Mouse (Mus musculus) CH12.LX (cell line): Measurements from ENCODE around the gene Ccdc122. TPM values are rescaled to one million over a fixed set of nuclear protein-coding genes. Genes with fewer than 3 reads are reported as not detected.

ENCODE experiments used
- DNase-seq: peaks from one replicate; pipeline ENCODE4 v3.0.0-alpha.2; 2013; ENCODE audit errors: extremely low read depth
- H3K27ac ChIP-seq: 2 replicates; pipeline ENCODE4 v1.5.1; 2012; ENCODE audit warnings: low read depth, mild to moderate bottlenecking, control low read depth, moderate library complexity; ENCODE audit not compliant: insufficient read depth
- H3K27me3 ChIP-seq: replicated peaks from 2 replicates; pipeline ENCODE3; 2012; ENCODE audit warnings: inconsistent platforms
- H3K36me3 ChIP-seq, 2 experiments: replicated peaks in 1 of 2; 2 replicates each; pipeline versions ENCODE3 to v1.6.1; 2012; ENCODE audit warnings: inconsistent platforms in 1 of 2, low read length in 1 of 2, mild to moderate bottlenecking in 1 of 2, mixed read lengths in 1 of 2, moderate library complexity in 1 of 2; ENCODE audit not compliant: control insufficient read depth in 1 of 2, insufficient read depth in 1 of 2
- H3K4me1 ChIP-seq, 2 experiments: 2 replicates each; pipeline ENCODE4 v1.6.1; 2012; ENCODE audit warnings: inconsistent platforms in 1 of 2, moderate library complexity in 1 of 2; ENCODE audit not compliant: insufficient read depth in 2 of 2, control insufficient read depth in 1 of 2
- H3K4me2 ChIP-seq: 2 replicates; pipeline ENCODE4 v1.6.1; 2012; ENCODE audit warnings: low read depth, mild to moderate bottlenecking, control low read depth; ENCODE audit not compliant: poor library complexity, insufficient read depth, severe bottlenecking
- H3K4me3 ChIP-seq, 3 experiments: fragments of 150-350 bp in 1 of 3; sonication (generic) in 1 of 3; replicated peaks in 1 of 3; 2 replicates each; pipeline versions ENCODE3 to v1.5.1; 2011 to 2012; ENCODE audit warnings: low read depth in 2 of 3, low read length in 2 of 3, mild to moderate bottlenecking in 2 of 3, moderate library complexity in 2 of 3, control low read depth in 1 of 3, improper control_type of control experiment in 1 of 3, inconsistent platforms in 1 of 3, mixed read lengths in 1 of 3; ENCODE audit not compliant: poor library complexity in 1 of 3
- H3K79me2 ChIP-seq: replicated peaks from 2 replicates; pipeline ENCODE4 v1.6.1; 2012; ENCODE audit warnings: mild to moderate bottlenecking, moderate library complexity; ENCODE audit not compliant: control insufficient read depth, poor library complexity, insufficient read depth, severe bottlenecking; ENCODE audit errors: extremely low read depth
- H3K9ac ChIP-seq: 2 replicates; pipeline ENCODE4 v1.6.1; 2012; ENCODE audit warnings: low read depth, mild to moderate bottlenecking, control low read depth, moderate library complexity; ENCODE audit not compliant: insufficient read depth
- H3K9me3 ChIP-seq: replicated peaks from 2 replicates; pipeline ENCODE3; 2012; ENCODE audit warnings: low read length, inconsistent platforms, mixed read lengths
- CHD2 ChIP-seq: IDR thresholded peaks from 2 replicates; pipeline ENCODE4 v1.6.1; 2011; ENCODE audit warnings: low read length, improper control_type of control experiment
- CTCF ChIP-seq, 2 experiments: IDR thresholded peaks in 1 of 2; conservative IDR thresholded peaks in 1 of 2; 2 replicates each; pipeline ENCODE4 v1.5.1; 2011 to 2012; ENCODE audit warnings: low read depth in 2 of 2, low read length in 2 of 2, improper control_type of control experiment in 1 of 2, inconsistent platforms in 1 of 2, mild to moderate bottlenecking in 1 of 2, moderate library complexity in 1 of 2
- ELF1 ChIP-seq: IDR thresholded peaks from 2 replicates; pipeline ENCODE4 v1.6.1; 2014; ENCODE audit warnings: low read depth, mild to moderate bottlenecking, inconsistent platforms, low read length, improper control_type of control experiment
- IRF4 ChIP-seq: IDR thresholded peaks from 2 replicates; pipeline ENCODE4 v1.6.1; 2014; ENCODE audit warnings: low read depth, mild to moderate bottlenecking, inconsistent platforms, low read length, improper control_type of control experiment
- JUN ChIP-seq: IDR thresholded peaks from 2 replicates; pipeline ENCODE4 v1.6.1; 2011; ENCODE audit warnings: low read depth, mild to moderate bottlenecking, low read length, improper control_type of control experiment, moderate library complexity; ENCODE audit not compliant: insufficient read depth
- MAFK ChIP-seq: IDR thresholded peaks from 2 replicates; pipeline ENCODE4 v1.6.1; 2011; ENCODE audit warnings: low read length, improper control_type of control experiment; ENCODE audit not compliant: insufficient replicate concordance
- MEF2A ChIP-seq: IDR thresholded peaks from 2 replicates; pipeline ENCODE4 v1.6.1; 2014; ENCODE audit warnings: low read depth, mild to moderate bottlenecking, inconsistent platforms, low read length, improper control_type of control experiment, borderline replicate concordance
- MYC ChIP-seq: IDR thresholded peaks from 2 replicates; pipeline ENCODE4 v1.6.1; 2011; ENCODE audit warnings: low read depth, mild to moderate bottlenecking, improper control_type of control experiment, low read length
- NRF1 ChIP-seq: IDR thresholded peaks from 2 replicates; pipeline ENCODE4 v1.6.1; 2014; ENCODE audit warnings: low read depth, mild to moderate bottlenecking, inconsistent platforms, low read length, improper control_type of control experiment, moderate library complexity
- POLR2AphosphoS2 ChIP-seq: IDR thresholded peaks from 2 replicates; pipeline ENCODE4 v1.6.1; 2011; ENCODE audit warnings: low read depth, low read length, improper control_type of control experiment
- RAD21 ChIP-seq: IDR thresholded peaks from 2 replicates; pipeline ENCODE4 v1.6.1; 2011; ENCODE audit warnings: low read depth, mild to moderate bottlenecking, low read length, improper control_type of control experiment, moderate library complexity
- SIN3A ChIP-seq: IDR thresholded peaks from 2 replicates; pipeline ENCODE4 v1.6.1; 2012; ENCODE audit warnings: low read length, improper control_type of control experiment, inconsistent platforms
- UBTF ChIP-seq: IDR thresholded peaks from 2 replicates; pipeline ENCODE4 v1.6.1; 2012; ENCODE audit warnings: low read depth, mild to moderate bottlenecking, inconsistent platforms, low read length, improper control_type of control experiment, moderate library complexity
- USF1 ChIP-seq: IDR thresholded peaks from 2 replicates; pipeline ENCODE4 v1.6.1; 2014; ENCODE audit warnings: low read depth, mild to moderate bottlenecking, inconsistent platforms, low read length, improper control_type of control experiment
- ZC3H11A ChIP-seq: IDR thresholded peaks from 2 replicates; pipeline ENCODE4 v1.6.1; 2012; ENCODE audit warnings: low read depth, mild to moderate bottlenecking, inconsistent platforms, low read length, improper control_type of control experiment
- ZMIZ1 ChIP-seq: IDR thresholded peaks from 2 replicates; pipeline ENCODE4 v1.6.1; 2012; ENCODE audit warnings: low read depth, mild to moderate bottlenecking, inconsistent platforms, low read length, improper control_type of control experiment
- dilution Hi-C: fragments of 300-500 bp; cut with MboI; formaldehyde crosslinking; loops from 2 replicates; pipeline ENCODE4 v1.14.3; 2020; ENCODE audit warnings: low sequenced_read_pairs; ENCODE audit not compliant: extremely low pct_unique_long_range_greater_than_20kb, extremely low pct_ligation_motif_present
- in situ Hi-C: fragments of 300-500 bp; cut with MboI; formaldehyde crosslinking; loops from 3 replicates; pipeline ENCODE4 v1.14.3; 2019; ENCODE audit warnings: low sequenced_read_pairs, low pct_ligation_motif_present, low pct_unique_long_range_greater_than_20kb, mixed read lengths
- polyA plus RNA-seq: library from polyadenylated mRNA; unstranded; fragments of >175 nt; gene quantifications from 2 replicates; pipeline ENCODE4 v1.2.1, GENCODE M21; 2012; ENCODE audit warnings: low read depth; ENCODE audit not compliant: insufficient read length
- total RNA-seq, 2 experiments: library from RNA; depleted of rRNA; stranded (reverse); fragments of 300-350 nt in 1 of 2; fragments of >200 nt in 1 of 2; gene quantifications; 2 replicates each; pipeline ENCODE4 v1.2.3; 2012 to 2014

The Ccdc122 gene
- total and polyA plus RNA-seq, 3 experiments, result 4.7 to 21.8 (median 11.6) TPM

DNA sequence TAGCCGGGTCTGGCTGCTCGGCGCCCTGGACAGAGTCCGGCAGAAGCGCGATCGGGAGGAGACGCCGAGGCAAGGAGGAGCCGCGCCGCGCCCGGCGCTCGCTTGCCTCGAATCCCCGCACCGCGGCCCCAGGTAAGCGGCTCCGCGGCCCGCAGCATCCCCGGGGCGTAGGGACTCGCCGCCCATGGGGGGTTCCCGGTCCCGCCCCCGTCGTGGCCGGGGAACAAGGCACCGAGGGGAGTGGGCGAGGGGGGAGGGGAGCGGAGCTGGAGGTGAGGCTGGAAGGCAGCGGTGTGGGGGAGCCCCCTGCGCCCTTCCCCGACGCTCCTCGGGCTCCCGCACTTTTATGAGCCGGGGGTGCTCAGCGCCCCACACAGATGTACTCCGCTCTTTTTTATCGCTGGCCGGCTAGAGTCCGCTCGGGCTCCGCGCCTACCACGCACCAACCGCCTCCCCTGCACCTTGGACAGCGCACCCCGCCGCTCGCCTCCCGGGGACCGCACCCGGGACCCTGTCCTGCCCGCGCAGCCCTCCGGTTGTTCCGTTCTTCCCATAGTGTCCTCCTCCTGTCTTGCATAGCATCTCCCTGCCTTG lies 120.4 kb downstream of the Ccdc122 start:
- DNase-seq, result no peak
- Histone ChIP-seq H3K27ac (no peak overlapping the region), H3K4me1 (no peaks in the 10 kb centered on the region), H3K4me2 (no peak overlapping the region), H3K4me3 (no peak overlapping the region), H3K79me2 (no peaks in the 10 kb centered on the region), H3K9me3 (peaks cover 42% of the 10 kb centered on the region), H3K36me3 (no peaks in the 10 kb centered on the region), H3K27me3 (no peaks in the 10 kb centered on the region), H3K9ac (no peak overlapping the region)
- TF ChIP-seq ZC3H11A (no peak), MEF2A (no peak), ELF1 (no peak), USF1 (no peak), SIN3A (no peak), IRF4 (no peak), MYC (no peak), NRF1 (no peak), POLR2AphosphoS2 (no peak), CHD2 (no peak), JUN (no peak), RAD21 (no peak), UBTF (no peak), ZMIZ1 (no peak), MAFK (no peak)
- dilution Hi-C loops, result no loop called here
- in situ Hi-C loops, result no loop called here

DNA sequence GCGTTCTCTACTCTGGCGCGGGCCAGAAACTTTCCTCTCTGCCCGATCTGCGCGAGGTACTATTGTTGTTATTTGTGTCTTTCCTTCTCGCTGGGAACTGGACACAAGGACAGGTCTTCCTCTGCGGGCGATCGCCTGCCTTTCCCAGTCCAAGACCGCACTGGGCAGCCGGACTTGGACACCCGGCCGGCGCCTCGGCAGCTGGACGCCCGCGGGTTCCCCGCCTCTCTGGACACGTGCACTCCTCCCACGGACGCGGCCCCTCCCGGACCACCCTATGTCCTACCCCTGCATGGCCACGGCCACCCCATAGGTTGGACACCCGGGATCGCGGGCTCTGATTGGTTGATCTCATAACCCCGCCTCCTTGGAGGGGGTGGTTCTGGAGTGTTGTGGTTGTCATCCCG lies 120.9 kb downstream of the Ccdc122 start:
- no peaks in the 10 kb centered on the region for H3K4me1 ChIP-seq
- peaks cover 44% of the 10 kb centered on the region for H3K9me3 ChIP-seq
- DNase-seq, result no peak
- H3K4me2 ChIP-seq, result no peak overlapping the region
- H3K79me2 ChIP-seq, result no peaks in the 10 kb centered on the region
- no peak overlapping the region for H3K9ac ChIP-seq
- TF ChIP-seq IRF4 (no peak), CTCF (conservative IDR thresholded peaks at IDR 0.05 in 1 of 2, IDR thresholded peaks at IDR 0.05 in 1 of 2; ENCODE audit: low read depth in 2 of 2, low read length in 2 of 2) (no peak)
- no peaks in the 10 kb centered on the region for H3K36me3 ChIP-seq
- dilution Hi-C loops (no loop called here), in situ Hi-C loops (no loop called here)
- H3K4me3 ChIP-seq, result no peak overlapping the region
- no peaks in the 10 kb centered on the region for H3K27me3 ChIP-seq
- H3K27ac ChIP-seq, result no peak overlapping the region
